Mouse (Mus musculus) ES-Bruce4 (cell line): ENCODE data around the gene Atp6v0a4.

Experiments
- CTCF ChIP-seq: IDR thresholded peaks from one replicate; pipeline ENCODE4 v1.8.1; 2011; ENCODE audit warnings: low read depth, low read length
- EP300 ChIP-seq: IDR thresholded peaks from 2 replicates; pipeline ENCODE4 v1.6.1; 2011; ENCODE audit warnings: low read depth, low read length; ENCODE audit not compliant: insufficient read depth
- POLR2A ChIP-seq: IDR thresholded peaks from one replicate; pipeline ENCODE4 v1.8.1; 2011; ENCODE audit warnings: low read length; ENCODE audit not compliant: insufficient read depth

DNA sequence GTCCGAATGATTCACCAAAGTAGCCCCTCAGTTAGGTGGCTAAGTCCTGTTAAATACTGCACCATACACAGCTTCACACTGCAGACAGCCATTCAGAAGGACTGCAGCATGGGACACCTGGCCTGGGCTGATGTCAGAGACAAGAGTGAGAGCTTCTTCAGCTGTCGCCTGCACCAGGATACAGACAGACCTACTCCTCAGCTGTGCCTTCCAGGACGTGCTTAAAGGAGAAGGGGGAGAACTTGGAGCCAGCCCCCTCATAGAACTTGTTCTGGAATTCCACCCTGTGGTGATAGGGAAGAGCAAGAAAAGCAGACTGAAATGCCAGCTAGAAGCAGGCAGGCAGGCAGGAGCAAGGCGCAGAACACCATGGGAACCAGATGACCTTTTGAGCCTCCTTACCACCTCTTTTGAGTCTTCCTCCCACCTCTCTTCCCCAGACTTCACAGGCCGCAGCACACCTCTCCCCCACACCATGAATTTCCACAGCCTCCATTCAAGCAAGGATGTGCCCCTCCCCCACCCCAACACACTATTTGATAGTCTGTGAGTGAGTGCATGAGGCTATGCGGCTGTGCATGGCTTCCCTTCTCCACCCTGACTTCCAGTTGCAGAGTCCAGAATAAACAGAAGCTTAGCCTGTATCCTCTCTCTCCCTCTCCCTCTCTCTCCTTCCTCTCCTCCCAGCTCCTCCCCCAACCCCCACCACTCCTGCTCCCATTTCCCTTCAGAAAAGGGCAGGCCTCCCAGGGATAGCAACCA lies 75.4 kb downstream of the Atp6v0a4 start:
- TF ChIP-seq POLR2A (no peak), EP300 (no peak), CTCF (no peak)
